Mouse (Mus musculus): Measurements from ENCODE around the gene Cdcp2. TPM values are rescaled to one million over a fixed set of nuclear protein-coding genes. Genes with fewer than 3 reads are reported as not detected.

Cdcp2 gene
- polyA plus RNA-seq, 1 experiment, result not detected

- Histone ChIP-seq H3K27me3 (ENCODE audit: control insufficient read depth, insufficient read depth, low read length) (no peaks in the 10 kb centered on the region), H3K4me1 (ENCODE audit: control insufficient read depth, insufficient read depth, low read length) (no peaks in the 10 kb centered on the region), H3K27ac (ENCODE audit: control insufficient read depth, insufficient read depth, low read depth, low read length) (0 out of 2 replicates have a peak overlapping the region, but pooled peaks have one; percentile 36), H3K4me3 (ENCODE audit: control insufficient read depth, low read depth, low read length) (no peak overlapping the region), H3K36me3 (ENCODE audit: control insufficient read depth, insufficient read depth, low read length) (no peaks in the 10 kb centered on the region)
- TF ChIP-seq CTCF (IDR thresholded peaks at IDR 0.05; ENCODE audit: control insufficient read depth, insufficient read depth, insufficient replicate concordance, low read depth, low read length) (no peak), POLR2A (IDR thresholded peaks at IDR 0.05; ENCODE audit: control insufficient read depth, low read depth, low read length) (no peak)
Observed at GRCm38 (mm10) chr4:107091696-107092095, 5.0 kb upstream of the Cdcp2 start.

DNA sequence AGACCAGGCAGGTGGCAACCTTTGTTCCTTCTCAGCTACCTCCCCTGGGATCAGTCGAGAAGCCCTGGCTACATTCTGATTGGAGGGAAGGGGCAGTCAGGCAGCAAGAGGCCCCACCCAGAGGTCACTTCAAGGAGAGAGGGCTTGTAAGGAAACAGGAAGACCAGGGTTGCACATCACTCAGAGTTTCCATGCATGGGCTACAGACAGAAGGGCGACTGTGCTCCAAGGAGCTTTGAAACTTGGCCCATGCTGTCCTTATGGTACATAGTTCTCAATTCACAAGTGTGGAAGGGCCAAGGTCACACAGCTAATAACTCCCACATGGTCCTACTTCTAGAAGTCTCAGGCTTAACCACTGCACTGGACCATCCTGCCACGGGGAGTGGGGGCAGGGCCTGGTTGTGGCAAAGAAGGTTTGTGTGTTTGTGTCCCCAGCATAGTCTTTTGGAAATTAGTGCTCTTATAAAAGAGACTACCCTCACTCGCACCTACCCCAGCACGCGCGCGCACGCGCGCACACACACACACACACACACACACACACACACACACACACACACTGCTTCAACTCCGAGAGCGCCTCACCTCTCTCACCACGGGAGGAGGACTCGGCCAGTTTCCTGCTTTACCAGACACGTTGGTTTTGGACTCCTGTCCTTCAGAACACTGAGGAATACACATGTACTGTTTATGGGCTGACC, 2.1 kb upstream of the Cdcp2 start:
- Histone ChIP-seq H3K27me3 (ENCODE audit: control insufficient read depth, insufficient read depth, low read length) (no peaks in the 10 kb centered on the region), H3K4me1 (ENCODE audit: control insufficient read depth, insufficient read depth, low read length) (peaks cover 7% of the 10 kb centered on the region), H3K36me3 (ENCODE audit: control insufficient read depth, insufficient read depth, low read length) (no peaks in the 10 kb centered on the region), H3K4me3 (ENCODE audit: control insufficient read depth, low read depth, low read length) (no peak overlapping the region), H3K27ac (ENCODE audit: control insufficient read depth, insufficient read depth, low read depth, low read length) (no peak overlapping the region)
- no peak for TF ChIP-seq CTCF (IDR thresholded peaks at IDR 0.05; ENCODE audit: control insufficient read depth, insufficient read depth, insufficient replicate concordance, low read depth, low read length)
- TF ChIP-seq POLR2A (IDR thresholded peaks at IDR 0.05; ENCODE audit: control insufficient read depth, low read depth, low read length), result no peak

GRCm38 (mm10) chr4:107096043-107096442, 648 bp upstream of the Cdcp2 start:
- no peaks in the 10 kb centered on the region for H3K27me3 ChIP-seq (ENCODE audit: control insufficient read depth, insufficient read depth, low read length)
- no peaks in the 10 kb centered on the region for H3K36me3 ChIP-seq (ENCODE audit: control insufficient read depth, insufficient read depth, low read length)
- peaks cover 7% of the 10 kb centered on the region for H3K4me1 ChIP-seq (ENCODE audit: control insufficient read depth, insufficient read depth, low read length)
- no peak overlapping the region for H3K4me3 ChIP-seq (ENCODE audit: control insufficient read depth, low read depth, low read length)
- no peak overlapping the region for H3K27ac ChIP-seq (ENCODE audit: control insufficient read depth, insufficient read depth, low read depth, low read length)
- TF ChIP-seq POLR2A (IDR thresholded peaks at IDR 0.05; ENCODE audit: control insufficient read depth, low read depth, low read length), result no peak
- no peak for TF ChIP-seq CTCF (IDR thresholded peaks at IDR 0.05; ENCODE audit: control insufficient read depth, insufficient read depth, insufficient replicate concordance, low read depth, low read length)

DNA sequence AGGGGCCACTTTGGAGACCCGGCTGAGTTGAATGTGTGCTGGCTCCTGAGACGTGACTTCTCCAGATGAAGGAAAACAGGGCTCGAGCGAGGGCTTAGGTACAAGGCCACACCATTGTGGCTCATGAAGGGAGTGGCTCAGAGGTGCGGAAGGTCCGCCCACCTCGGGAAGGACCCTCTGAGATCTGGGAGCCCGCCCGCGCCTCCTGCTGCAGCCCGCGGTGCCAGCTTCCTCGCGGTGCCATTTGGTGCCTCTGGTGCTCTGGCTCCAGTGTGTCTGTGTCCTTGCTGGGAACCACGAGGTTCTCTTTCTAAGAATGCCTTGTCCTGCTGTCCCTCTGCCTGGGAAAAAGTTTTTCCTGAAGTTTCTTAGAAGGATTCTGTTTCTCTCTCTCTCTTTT, 1.2 kb downstream of the Cdcp2 start:
- no peak overlapping the region for H3K4me3 ChIP-seq (ENCODE audit: control insufficient read depth, low read depth, low read length)
- no peak overlapping the region for H3K27ac ChIP-seq (ENCODE audit: control insufficient read depth, insufficient read depth, low read depth, low read length)
- no peaks in the 10 kb centered on the region for H3K36me3 ChIP-seq (ENCODE audit: control insufficient read depth, insufficient read depth, low read length)
- H3K27me3 ChIP-seq (ENCODE audit: control insufficient read depth, insufficient read depth, low read length), result no peaks in the 10 kb centered on the region
- peaks cover 7% of the 10 kb centered on the region for H3K4me1 ChIP-seq (ENCODE audit: control insufficient read depth, insufficient read depth, low read length)
- no peak for TF ChIP-seq POLR2A (IDR thresholded peaks at IDR 0.05; ENCODE audit: control insufficient read depth, low read depth, low read length)
- no peak for TF ChIP-seq CTCF (IDR thresholded peaks at IDR 0.05; ENCODE audit: control insufficient read depth, insufficient read depth, insufficient replicate concordance, low read depth, low read length)

DNA sequence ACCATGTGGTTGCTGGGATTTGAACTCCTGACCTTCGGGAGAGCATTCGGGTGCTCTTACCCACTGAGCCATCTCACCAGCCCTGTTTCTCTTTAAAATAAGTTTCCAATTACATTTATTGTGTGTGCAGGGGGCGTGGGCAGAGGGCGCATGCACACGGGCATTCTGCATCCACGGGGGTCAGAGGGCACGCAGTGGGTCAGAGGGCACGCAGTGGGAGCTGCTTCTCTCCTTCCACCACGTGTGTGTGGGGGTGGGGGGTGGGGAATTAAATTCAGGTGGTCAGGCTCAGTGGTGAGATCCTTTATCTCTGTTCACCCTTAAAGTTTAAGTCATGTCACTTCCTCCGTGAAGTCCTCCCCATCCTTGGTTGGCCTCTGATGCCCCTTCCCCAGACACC, 1.7 kb downstream of the Cdcp2 start:
- H3K27me3 ChIP-seq (ENCODE audit: control insufficient read depth, insufficient read depth, low read length), result no peaks in the 10 kb centered on the region
- no peak for TF ChIP-seq POLR2A (IDR thresholded peaks at IDR 0.05; ENCODE audit: control insufficient read depth, low read depth, low read length)
- TF ChIP-seq CTCF (IDR thresholded peaks at IDR 0.05; ENCODE audit: control insufficient read depth, insufficient read depth, insufficient replicate concordance, low read depth, low read length), result no peak
- peaks cover 7% of the 10 kb centered on the region for H3K4me1 ChIP-seq (ENCODE audit: control insufficient read depth, insufficient read depth, low read length)
- no peak overlapping the region for H3K27ac ChIP-seq (ENCODE audit: control insufficient read depth, insufficient read depth, low read depth, low read length)
- no peaks in the 10 kb centered on the region for H3K36me3 ChIP-seq (ENCODE audit: control insufficient read depth, insufficient read depth, low read length)
- H3K4me3 ChIP-seq (ENCODE audit: control insufficient read depth, low read depth, low read length), result no peak overlapping the region

GRCm38 (mm10) chr4:107098791-107099525, 2.3 kb downstream of the Cdcp2 start:
- no peak overlapping the region for H3K4me3 ChIP-seq (ENCODE audit: control insufficient read depth, low read depth, low read length)
- H3K4me1 ChIP-seq (ENCODE audit: control insufficient read depth, insufficient read depth, low read length), result peaks cover 7% of the 10 kb centered on the region
- H3K36me3 ChIP-seq (ENCODE audit: control insufficient read depth, insufficient read depth, low read length), result no peaks in the 10 kb centered on the region
- H3K27me3 ChIP-seq (ENCODE audit: control insufficient read depth, insufficient read depth, low read length), result no peaks in the 10 kb centered on the region
- TF ChIP-seq CTCF (IDR thresholded peaks at IDR 0.05; ENCODE audit: control insufficient read depth, insufficient read depth, insufficient replicate concordance, low read depth, low read length), result no peak
- no peak for TF ChIP-seq POLR2A (IDR thresholded peaks at IDR 0.05; ENCODE audit: control insufficient read depth, low read depth, low read length)
- H3K27ac ChIP-seq (ENCODE audit: control insufficient read depth, insufficient read depth, low read depth, low read length), result no peak overlapping the region

DNA sequence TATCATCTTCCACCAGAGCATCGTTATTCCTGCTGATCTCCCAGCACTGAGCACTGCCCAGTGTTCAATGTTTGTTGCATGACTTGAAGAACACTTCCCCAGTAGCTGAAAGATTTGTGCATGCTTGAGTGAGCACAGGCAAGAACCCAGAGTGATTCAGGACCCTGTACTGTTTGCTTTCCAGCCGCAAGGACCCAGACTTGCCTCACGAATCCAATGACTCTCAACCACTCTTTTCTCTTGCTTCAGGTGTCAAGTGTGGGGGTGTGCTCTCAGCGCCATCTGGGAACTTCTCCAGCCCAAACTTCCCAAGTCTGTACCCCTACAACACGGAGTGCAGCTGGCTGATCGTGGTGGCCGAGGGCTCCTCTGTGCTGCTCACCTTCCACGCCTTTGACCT, 5.5 kb downstream of the Cdcp2 start:
- TF ChIP-seq CTCF (IDR thresholded peaks at IDR 0.05; ENCODE audit: control insufficient read depth, insufficient read depth, insufficient replicate concordance, low read depth, low read length) (no peak), POLR2A (IDR thresholded peaks at IDR 0.05; ENCODE audit: control insufficient read depth, low read depth, low read length) (no peak)
- H3K4me1 ChIP-seq (ENCODE audit: control insufficient read depth, insufficient read depth, low read length), result peaks cover 7% of the 10 kb centered on the region
- no peak overlapping the region for H3K4me3 ChIP-seq (ENCODE audit: control insufficient read depth, low read depth, low read length)
- no peak overlapping the region for H3K27ac ChIP-seq (ENCODE audit: control insufficient read depth, insufficient read depth, low read depth, low read length)
- H3K36me3 ChIP-seq (ENCODE audit: control insufficient read depth, insufficient read depth, low read length), result no peaks in the 10 kb centered on the region
- H3K27me3 ChIP-seq (ENCODE audit: control insufficient read depth, insufficient read depth, low read length), result no peaks in the 10 kb centered on the region

All from testis, adult 2 months (tissue).